Mouse (Mus musculus) c-Kit-positive CD71-negative TER-119-negative erythroid progenitor cells, embryonic 14.5 days (primary cell): ENCODE results near the gene Gtf3c1.

Experiments
- DNase-seq: peaks from one replicate; pipeline ENCODE4 v3.0.0-alpha.2; 2013; ENCODE audit warnings: low read depth

Gtf3c1 gene

GRCm38 (mm10) chr7:125618016-125618415 is 89.6 kb downstream of the Gtf3c1 start:
- DNase-seq, result no peak

DNA sequence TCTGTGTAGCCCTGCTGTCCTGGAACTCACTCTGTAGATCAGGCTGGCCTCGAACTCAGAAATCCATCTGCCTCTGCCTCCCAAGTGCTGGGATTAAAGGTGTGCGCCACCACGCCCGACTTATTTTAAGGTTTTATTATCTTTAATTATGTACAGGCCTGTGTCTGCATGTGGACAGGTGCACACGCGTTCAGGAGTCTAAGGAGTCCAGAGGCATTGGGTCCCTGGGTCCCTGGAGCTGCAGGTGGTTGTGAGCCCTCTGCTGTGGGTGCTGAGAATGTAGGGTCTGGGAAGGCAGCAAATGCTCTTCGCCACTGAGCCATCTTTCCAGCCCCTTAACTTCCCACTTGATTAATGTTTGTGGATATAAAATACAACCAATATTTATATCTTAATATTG is 92.1 kb downstream of the Gtf3c1 start:
- no peak for DNase-seq

- no peak for DNase-seq
Observed at GRCm38 (mm10) chr7:125613579-125613978, 94.0 kb downstream of the Gtf3c1 start.

- DNase-seq, result no peak
Observed at GRCm38 (mm10) chr7:125608183-125608688, 99.3 kb downstream of the Gtf3c1 start.

GRCm38 (mm10) chr7:125607384-125608182 is 100.0 kb downstream of the Gtf3c1 start:
- no peak for DNase-seq

- no peak for DNase-seq
Observed at GRCm38 (mm10) chr7:125606265-125607164, 101.1 kb downstream of the Gtf3c1 start.

DNA sequence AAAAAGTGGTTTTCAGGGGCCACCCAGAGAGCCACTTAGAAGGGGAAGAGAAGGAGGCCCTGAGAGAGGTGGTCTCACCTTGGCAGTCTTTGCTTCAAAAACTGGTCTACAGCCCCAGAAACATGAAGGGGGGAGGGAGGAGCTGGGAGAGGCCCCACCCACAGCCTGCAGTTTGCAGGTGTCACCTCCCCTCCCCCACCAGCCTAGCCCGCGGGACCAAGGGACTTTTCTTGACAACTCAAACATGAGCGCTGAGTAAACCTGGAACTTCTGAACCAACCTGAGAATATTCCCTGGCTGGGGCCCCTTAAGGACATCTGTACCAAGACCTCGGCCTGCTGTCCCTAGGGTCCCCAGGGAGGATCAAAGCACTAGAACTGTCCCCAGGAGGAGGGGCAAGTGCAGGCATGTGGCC is 101.8 kb downstream of the Gtf3c1 start:
- no peak for DNase-seq

- no peak for DNase-seq
Observed at GRCm38 (mm10) chr7:125604362-125605319, 102.9 kb downstream of the Gtf3c1 start.

GRCm38 (mm10) chr7:125603185-125603631 is 104.4 kb downstream of the Gtf3c1 start, which contains the start of gene Il21r:
TSS of gene Il21r (plus strand) at chr7:125603429.
- DNase-seq, result no peak

DNA sequence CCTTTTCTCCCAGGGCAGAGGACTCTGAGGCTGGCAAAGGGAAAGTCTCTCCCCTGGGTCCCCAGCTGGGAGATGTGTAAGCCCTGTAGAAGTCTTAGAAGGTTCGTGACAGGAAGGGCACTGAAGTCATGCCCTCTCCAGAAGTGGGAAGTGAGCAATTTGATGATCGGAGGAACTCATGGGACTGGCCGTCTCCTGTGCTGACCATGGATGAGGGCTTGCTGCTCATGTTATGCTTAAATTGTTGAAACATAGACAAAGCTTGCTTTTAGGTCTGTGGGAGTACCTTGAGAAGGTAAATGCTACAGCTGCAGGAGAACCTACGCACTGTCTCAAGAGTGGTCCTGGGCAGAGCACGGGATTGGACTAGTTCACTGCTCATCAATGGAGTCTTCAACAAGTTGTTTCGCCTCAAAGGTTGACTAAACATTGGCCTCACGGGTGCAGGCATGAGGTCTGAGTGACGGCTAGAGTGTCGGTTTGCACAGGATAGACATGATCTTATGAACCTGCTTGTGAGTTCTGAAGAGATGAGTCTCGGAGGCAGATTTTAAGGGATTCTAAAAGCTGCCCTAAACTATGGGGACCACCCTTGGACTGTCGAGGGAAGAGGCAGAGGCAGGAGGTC is 105.6 kb downstream of the Gtf3c1 start:
- no peak for DNase-seq

- no peak for DNase-seq
Observed at GRCm38 (mm10) chr7:125601280-125601670, 106.3 kb downstream of the Gtf3c1 start.

- no peak for DNase-seq
Observed at GRCm38 (mm10) chr7:125600612-125601279, 106.8 kb downstream of the Gtf3c1 start.

DNA sequence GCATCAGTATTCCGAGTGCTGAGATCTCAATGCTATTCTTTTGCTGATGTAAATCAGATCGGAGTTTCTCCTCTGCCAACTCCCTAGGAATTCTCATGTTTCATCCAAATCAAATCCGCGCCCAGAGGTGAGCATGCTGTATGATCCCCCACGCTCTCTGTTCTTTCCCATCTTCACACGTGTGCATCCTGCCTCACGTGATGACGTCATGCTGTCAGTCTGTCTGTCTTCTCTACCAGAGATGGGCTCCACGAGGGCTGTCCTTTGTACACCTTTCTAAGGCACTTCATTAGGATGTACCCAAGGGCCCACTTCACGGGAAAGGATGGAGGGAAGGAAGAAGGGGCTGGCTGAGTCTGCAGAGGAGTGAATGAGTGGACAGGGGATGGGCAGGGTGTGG is 107.4 kb downstream of the Gtf3c1 start:
- no peak for DNase-seq

- no peak for DNase-seq
Observed at GRCm38 (mm10) chr7:125599373-125599973, 108.1 kb downstream of the Gtf3c1 start.

GRCm38 (mm10) chr7:125597516-125598347 is 109.8 kb downstream of the Gtf3c1 start:
- no peak for DNase-seq

- no peak for DNase-seq
Observed at GRCm38 (mm10) chr7:125597083-125597482, 110.5 kb downstream of the Gtf3c1 start.

DNA sequence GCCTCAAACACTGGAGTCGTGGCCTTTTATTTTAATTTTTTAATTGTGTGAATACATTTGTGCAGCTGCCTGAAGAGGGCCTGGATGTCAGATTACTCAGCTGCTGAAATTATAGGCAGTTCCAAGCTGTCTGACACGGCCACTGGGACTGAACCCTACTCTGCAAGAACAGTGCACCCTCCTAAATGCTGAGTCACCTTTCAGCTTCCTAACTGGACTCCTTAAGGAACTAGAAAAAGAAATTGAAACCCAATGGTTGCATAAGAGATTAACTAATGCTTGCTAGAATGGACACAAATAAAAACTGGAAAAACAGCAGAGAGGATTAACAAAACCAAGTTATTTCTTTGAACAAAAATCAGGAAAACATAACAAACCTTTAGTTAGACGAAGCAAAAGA is 111.2 kb downstream of the Gtf3c1 start:
- no peak for DNase-seq

DNA sequence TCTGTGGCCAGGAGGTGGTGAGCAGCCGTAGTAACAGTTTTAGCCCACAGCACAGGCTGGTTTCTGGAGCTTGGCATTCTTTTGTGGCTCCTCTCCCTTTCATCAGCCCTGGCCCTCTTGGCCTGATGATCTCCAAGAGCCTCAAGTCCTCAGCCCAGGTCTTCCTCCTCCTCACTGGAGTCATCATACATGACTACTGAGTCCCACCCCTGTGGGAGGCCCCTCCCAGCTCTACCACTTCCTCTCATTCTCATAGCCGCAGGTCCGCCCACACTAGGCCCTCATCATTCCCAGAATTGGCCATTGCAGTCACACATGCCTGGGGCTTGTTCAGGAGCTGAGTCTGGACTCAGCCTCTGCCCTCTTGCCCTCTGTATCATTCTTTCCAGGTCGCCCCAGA is 113.7 kb downstream of the Gtf3c1 start:
- no peak for DNase-seq
